Mouse (Mus musculus) stomach, postnatal 0 days (tissue): ENCODE results near the gene Trcg1.

Experiments used
- CTCF ChIP-seq: IDR thresholded peaks from 2 replicates; pipeline ENCODE4 v1.5.1; 2016; ENCODE audit warnings: antibody characterized with exemption, low read depth, mild to moderate bottlenecking, moderate library complexity
- EP300 ChIP-seq: optimal IDR thresholded peaks from 2 replicates; pipeline ENCODE3; 2016; ENCODE audit warnings: antibody characterized with exemption

- TF ChIP-seq CTCF (no peak), EP300 (no peak)
Observed at GRCm38 (mm10) chr9:57272902-57273804, 36.8 kb downstream of the Trcg1 start.
